Mouse (Mus musculus) heart, postnatal 14 days (tissue): Measurements from ENCODE around the gene Kcnj5. TPM values are rescaled to one million over a fixed set of nuclear protein-coding genes. Genes with fewer than 3 reads are reported as not detected.

Experiments
- DNase-seq, 2 experiments: peaks; one replicate each; pipeline ENCODE4 v3.0.0; 2021 to 2022
- intact Hi-C: fragments of 180-260 bp; cut with DNase I; formaldehyde crosslinking; loops from one replicate; pipeline ENCODE4 v1.15.1; 2025
- long read RNA-seq, 2 experiments: library from polyadenylated mRNA; stranded (forward); transcript quantifications; one replicate each; pipeline ENCODE4 v2.0.0; 2021
- total RNA-seq, 2 experiments: library from RNA; stranded (reverse); gene quantifications; 2 replicates each; pipeline ENCODE4 v1.2.3; 2021

Gene Kcnj5
- 10 to 100 TPM; 47.0 to 54.0 TPM for total RNA-seq
- long read RNA-seq, experiment 1, full-length matches to known transcripts: 23 of 40 reads
- long read RNA-seq, experiment 1, partial matches to known transcripts: 4 of 40 reads
- long read RNA-seq, experiment 1, other reads (novel, unspliced or antisense): 13 of 40 reads
- long read RNA-seq, experiment 2, full-length matches to known transcripts: 35 of 60 reads
- long read RNA-seq, experiment 2, partial matches to known transcripts: 7 of 60 reads
- long read RNA-seq, experiment 2, other reads (novel, unspliced or antisense): 18 of 60 reads

DNA sequence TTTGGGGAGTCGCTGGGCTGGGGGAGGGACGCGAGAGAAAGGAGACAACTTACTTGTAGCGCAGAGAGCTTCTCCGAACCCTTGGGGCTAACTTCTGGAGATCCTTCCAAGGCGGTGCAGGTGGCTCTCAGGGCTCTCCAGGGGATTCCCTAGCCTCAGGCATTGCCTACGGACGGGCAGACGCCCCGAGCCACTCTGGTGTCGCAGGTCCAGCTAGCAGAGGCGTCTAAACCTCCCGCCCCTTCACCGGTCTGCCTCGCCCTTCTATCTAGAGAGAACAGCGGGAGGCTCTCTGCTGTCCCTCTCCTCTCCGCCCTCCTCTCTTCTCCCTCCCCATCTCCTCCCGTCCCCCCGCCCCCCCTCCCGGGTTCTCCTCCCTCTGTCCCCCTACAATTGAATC, at the start of gene Kcnj5:
TSS of gene Kcnj5 (minus strand) at position 300 of the 400 bp plus-strand sequence.
- DNase-seq: no peak
- intact Hi-C loops: loop anchor here (2.0 to 10.0 kb wide), 3 partner anchors 31 to 779 kb away; no protein-coding TSS in a partner anchor

DNA sequence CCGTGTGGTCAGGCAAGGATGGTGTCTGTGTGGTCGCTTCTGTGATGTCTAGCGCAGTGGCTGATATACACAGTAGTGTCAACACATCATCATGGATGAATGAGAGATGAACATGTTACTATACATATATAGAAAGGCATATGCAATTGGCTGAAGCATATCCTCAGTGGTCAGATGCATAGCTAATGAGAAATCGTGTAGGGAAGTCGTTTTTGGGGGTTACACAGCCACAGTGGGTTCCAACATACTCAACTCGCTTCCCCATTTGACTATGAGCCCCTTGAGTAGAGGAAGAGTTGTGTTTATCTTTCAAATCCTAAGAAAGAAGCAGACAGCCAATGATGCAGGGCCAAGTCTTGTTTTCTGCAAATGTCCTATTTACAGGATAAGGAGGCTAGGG, 48.6 kb upstream of the Kcnj5 start:
- no peak for DNase-seq
- intact Hi-C loops: no loop called here

DNA sequence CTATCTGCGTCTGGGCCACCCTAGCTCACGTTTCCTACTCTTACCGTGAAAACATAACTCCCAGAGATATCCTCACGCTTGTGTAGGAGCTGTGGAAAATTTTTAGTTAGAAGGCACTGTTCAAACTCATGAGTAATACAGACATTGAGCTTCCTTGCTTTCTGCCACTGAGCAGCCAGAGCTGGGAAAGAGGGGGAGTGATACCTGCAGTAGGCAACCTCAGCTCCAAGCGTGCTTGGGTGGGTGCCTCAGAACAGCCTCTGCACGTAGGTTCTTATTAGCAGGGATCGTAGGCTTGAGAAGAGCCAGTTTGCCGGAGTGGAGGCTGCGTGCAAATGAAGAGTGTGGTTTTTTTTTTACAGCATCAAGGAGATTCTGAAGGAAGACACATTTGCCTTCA, 47.6 kb upstream of the Kcnj5 start:
- no peak for DNase-seq
- intact Hi-C loops: no loop called here

DNA sequence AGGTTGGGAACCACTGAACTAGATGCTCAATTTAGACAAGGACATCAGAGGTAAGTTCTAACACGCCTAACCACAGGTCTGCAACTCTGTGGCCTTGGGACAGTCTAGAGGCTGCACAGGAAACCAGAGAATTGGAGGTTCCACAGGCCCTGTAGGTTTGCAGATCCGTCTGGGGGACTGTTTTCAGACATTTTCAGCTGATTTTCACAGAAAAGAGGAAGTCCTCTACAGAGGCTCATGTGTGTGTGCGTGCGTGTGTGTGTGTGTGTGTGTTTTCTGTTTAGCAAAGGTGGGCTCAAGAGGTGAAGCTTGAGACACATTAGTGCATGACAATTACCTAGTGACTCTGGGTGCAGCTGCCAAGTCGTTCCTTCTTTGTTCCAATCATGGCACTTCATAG, 46.9 kb upstream of the Kcnj5 start:
- DNase-seq: no peak
- intact Hi-C loops: no loop called here

DNA sequence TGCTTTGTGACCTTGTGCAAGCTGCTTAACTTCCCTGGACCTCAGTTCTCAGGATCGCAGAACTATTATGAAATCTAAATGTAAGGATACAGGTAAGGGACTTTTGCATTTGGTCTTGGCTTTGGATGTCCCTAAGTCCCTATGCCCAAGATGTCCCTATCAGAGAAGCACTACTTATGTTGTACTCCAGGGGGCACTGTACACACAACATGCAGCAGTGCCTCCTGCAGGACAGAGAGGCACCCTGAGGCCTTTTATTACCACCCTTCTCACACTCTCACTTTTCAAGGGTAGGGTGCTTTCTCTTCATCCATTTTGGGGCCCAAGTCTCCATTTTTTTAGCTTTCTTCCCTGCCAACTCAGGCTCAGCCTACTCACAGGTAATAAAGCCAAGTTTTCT, 44.0 kb upstream of the Kcnj5 start:
- intact Hi-C loops: no loop called here
- DNase-seq: no peak

DNA sequence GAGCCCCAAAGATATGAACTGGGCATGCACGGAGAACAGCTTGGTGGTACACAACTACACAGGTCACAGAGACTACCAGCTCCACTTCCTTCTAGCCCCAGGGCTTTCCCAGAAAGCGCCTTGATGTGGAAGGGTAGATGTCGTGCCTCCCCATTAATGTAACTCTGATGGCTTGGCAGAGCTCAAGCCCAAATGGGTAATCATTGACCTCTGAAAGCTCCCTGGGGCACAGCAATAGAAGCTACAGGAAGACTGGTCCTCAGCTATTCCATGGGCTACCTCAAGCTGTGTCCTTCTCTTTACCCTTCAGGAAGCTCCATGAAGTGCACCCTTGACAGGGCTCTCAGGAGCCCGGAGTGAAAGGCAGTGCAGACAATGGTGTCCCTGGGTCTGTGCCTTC, 40.8 kb upstream of the Kcnj5 start:
- intact Hi-C loops: no loop called here
- DNase-seq: no peak

DNA sequence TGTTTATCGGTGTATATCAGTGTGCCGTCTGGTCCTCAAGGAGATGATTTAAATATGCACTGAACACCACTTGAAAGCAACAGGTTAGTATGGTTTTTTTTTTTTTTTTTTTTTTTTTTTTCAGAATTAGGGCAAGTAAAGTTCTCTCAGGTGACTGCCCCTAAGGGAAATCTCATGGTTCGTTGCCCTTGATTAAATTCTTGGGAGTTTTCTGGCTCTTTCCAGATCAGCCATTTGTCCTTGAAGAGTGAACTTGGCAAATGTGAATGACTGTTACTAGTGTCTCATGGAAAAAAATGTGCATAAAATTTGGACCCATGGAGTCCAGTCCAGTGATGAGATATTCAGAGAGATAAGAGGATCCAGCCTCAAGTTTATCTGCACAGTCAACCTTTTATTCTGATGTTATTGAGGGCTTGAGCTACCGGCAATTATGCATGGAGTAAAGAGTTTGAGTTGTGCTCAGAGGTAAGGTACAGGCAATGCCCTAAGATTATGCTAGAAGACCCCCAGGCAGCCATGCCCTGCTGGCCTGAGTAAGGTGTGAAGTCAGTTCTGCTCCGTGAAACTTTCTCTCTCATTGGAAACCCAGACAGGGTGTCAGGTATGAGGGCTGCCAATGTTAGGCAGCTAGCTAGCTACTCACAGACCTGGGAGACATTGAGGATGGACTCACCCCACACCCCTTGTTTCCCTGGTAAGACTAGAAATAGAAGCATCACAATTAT, 32.9 kb upstream of the Kcnj5 start:
- no peak for DNase-seq
- intact Hi-C loops: no loop called here

DNA sequence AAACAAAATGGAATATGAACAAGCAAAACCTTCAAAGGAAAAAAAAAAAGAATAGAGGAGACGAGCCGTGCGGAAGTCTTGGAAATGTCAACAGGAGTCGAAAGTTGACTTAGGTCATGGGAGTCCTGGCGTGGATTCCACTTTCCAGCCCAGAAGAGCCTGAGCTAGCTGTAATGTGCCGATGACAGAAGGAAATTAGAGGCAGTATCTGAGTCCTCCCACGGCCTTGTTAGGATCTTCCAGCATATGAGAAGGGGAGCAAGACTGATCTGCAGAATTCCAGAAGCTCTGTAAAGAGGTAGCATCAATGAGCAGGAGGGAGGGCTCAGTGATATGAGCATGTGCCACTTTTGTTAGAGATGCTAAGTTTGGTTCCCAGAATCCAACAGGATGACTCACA, 31.9 kb upstream of the Kcnj5 start:
- intact Hi-C loops: no loop called here
- peak; percentile 12 to 22 for DNase-seq

DNA sequence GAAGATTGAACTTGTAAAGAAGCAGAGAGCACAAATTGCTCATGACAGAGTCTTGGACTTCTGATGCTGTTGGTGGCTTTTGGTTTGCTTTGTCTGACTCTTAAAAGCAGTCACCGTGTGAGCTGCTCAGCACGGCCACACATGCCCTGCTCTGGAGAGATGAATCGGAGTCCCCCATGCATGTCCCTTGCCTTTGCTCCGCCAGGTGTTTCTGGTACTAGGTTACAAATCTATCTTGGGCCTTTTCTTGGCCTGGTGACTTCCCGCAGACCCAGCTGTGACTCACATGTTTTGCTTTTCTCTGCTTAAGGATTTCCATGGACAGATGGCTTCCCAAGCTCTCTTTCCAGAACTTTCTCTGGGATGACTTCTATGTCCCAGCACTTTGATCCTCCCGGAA, 29.5 kb upstream of the Kcnj5 start:
- no peak for DNase-seq
- intact Hi-C loops: no loop called here

DNA sequence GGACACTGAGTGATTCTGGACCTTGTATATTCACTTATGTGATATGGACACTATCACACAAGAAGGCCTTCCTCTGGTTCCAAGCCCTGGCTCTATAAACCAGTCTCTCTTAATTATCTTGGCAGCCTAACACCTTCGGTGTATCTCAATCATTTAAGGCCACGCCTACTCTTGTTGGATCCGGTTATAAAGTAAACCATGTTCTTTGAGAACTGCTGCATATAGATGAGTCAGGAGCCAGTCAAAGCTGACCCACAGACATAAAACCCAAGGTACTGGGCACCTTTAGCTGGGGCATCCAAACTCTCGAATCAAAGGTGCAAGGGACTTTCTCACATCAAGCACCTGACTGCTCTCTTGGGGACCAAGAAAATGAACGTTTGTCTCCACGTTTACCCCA, 28.1 kb upstream of the Kcnj5 start, which contains the start of gene Kcnj1:
TSS of gene Kcnj1 (plus strand) at position 292 of the 400 bp plus-strand sequence.
- DNase-seq: no peak
- intact Hi-C loops: no loop called here

DNA sequence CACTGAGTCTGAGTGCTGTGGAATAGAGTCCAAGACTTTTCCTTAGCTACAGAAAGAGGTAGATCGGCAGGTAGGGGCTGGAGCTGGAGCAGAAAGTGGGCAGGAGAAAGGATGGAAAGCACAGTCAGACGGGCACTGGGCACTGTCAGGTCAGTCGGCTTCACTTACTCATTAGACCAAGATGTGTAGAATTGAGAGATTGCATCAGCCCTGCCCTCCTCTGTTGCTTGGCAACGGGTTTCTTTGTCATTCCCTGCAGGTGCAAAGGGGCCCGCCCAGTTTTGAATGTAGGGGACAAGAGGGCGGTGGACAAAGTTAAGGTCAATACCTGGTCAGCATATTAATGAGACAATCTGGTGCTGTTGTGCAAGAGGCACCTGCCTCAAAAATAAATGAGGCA, 25.2 kb upstream of the Kcnj5 start:
- no peak for DNase-seq
- intact Hi-C loops: no loop called here

DNA sequence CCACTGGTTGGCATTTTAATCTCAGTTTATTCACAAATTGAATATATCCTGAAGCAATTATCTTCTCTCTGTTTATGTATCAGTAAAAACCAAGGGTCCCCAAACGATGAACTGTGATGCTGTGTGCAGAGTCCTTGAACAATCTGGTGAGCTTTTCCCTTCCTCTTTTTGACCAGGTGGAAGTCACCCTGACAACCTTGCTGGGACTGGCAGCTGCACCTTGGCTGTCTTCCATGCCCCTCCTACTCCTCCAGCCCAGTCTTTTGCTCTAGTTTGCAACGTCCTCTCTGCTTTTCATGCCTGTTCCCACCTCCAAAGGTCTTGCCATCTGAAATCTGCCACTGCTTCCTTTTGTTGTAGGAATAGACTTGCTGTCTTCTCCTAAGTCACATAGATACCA, 24.7 kb upstream of the Kcnj5 start:
- intact Hi-C loops: no loop called here

DNA sequence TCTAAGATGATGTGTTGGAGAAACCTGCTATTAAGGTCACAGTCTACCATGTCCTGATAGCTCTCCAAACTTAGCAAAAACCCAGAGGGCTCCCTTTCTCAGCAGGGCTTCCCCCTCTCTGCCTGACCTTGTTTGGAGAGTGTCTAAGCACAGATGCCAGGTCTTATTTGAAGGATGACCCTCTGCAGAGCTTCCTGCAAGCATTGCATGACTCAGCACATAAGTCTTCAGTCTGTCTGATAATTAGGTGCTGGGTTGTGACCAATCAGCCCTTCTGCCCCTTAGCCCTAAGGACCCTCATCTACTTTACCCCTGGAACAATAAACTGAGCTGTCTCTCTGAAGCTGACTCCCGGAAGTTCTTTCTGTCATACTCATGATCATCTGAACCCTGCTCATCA, 16.6 kb upstream of the Kcnj5 start:
- intact Hi-C loops: no loop called here
- no peak for DNase-seq

More for the DNA sequence above, 24.7 kb upstream of the Kcnj5 start:
- DNase-seq: no peak

DNA sequence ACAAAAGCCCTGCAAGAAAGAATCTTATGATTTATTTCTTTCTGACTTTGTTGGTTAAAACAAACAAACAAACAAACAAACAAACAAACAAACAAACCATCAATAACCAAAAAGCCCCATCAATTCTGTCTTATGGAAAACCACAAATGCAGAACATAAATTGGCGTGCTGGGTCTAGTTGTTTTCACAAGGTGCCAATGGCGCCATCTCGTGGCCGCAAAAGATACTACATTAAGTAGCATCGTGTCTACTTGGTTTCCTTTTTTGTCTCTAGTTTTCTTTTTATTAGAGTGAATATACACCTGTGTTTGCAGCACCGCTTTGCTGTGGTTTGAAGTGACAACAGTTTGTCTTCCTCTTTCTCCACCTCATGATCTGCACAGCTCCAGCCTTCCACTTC, 6.2 kb upstream of the Kcnj5 start:
- intact Hi-C loops: loop anchor here (1.0 kb wide), 1 partner anchor 78 kb away; no protein-coding TSS in a partner anchor
- DNase-seq: peak; percentile 78 to 86

DNA sequence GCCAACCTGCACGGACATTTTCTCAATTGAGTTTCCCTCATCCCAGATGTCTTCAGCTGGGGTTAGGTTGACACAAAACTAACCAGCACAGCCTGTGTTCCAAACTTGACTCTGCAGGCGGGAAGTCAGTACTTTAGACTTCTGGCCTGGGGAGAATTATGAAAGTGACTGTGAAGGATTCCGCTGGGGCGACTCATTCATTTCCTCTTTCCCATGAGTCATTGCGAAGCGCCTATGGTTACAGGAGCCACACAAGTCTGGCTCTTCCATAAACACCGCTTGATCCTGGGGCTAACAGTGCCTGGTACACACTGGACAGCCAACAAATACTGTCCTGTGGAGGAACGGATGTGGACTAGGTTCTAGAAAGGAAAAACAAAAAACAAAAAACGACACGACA, 5.2 kb upstream of the Kcnj5 start:
- intact Hi-C loops: loop anchor here (5.0 to 10.0 kb wide), 3 partner anchors 57 to 785 kb away; no protein-coding TSS in a partner anchor
- no peak for DNase-seq

DNA sequence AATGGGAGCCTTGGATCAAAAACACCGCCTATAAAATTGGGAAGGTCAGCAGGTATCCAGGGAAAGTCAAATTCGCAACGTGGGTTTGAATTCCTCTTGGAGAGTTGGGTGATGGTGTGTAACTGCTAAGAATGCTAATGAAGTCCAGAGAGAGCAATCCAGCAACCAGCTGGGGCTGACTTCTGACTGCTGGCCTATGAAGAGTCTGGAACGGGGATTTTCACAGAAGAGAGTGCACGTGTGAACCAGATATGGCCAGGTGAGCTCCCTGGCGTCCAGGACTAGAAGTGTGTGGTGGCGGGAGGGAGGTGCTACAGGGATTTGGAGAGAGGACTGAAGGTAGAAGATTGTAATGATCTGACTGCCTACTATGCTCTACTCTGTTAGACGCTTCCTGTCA, 3.9 kb upstream of the Kcnj5 start:
- intact Hi-C loops: loop anchor here (5.0 to 10.0 kb wide), 3 partner anchors 56 to 783 kb away; no protein-coding TSS in a partner anchor
- DNase-seq: no peak

DNA sequence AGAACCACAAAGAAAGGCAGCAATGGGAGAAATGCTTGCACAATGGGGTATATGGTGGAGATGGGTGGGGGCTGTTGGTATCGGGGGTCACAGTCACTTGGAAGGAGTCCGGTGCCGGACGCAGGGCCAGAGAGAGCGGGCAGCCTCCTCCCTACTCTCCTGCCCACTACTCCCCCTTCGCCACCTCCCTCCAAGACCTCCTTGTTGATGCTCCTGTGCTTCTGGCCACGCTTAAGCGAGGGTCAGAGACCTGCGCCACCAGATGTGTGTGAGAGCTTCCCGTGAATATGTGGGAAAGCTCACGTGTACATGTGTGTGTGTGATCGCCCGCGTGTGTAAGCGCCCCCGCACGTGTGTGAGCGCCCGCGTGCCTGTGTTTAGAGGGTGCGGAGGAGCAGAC, 339 bp upstream of the Kcnj5 start:
- intact Hi-C loops: loop anchor here (2.0 to 10.0 kb wide), 3 partner anchors 32 to 780 kb away; no protein-coding TSS in a partner anchor
- no peak for DNase-seq

DNA sequence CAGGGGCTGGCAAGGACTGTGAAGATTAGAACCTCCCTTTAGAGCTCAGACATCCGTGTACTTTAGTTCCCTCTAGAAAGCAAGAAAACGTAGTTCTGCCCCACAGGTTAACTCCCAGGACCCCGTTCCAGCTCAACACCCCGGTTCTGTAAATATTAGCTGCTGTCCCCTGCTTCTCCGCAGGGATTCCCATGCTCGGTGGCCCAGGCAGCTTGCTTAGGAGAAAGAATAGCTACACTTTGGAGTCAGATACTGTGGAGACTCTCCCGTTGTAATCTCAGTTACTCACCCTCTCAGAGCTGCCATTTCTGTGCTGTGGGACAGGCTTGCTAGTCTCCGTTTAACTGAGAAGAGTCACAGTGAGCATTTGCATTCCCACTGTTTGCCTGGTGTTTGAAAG, 1.2 kb downstream of the Kcnj5 start:
- intact Hi-C loops: loop anchor here (10.0 kb wide), 2 partner anchors 398 to 778 kb away; no protein-coding TSS in a partner anchor
- DNase-seq: no peak

DNA sequence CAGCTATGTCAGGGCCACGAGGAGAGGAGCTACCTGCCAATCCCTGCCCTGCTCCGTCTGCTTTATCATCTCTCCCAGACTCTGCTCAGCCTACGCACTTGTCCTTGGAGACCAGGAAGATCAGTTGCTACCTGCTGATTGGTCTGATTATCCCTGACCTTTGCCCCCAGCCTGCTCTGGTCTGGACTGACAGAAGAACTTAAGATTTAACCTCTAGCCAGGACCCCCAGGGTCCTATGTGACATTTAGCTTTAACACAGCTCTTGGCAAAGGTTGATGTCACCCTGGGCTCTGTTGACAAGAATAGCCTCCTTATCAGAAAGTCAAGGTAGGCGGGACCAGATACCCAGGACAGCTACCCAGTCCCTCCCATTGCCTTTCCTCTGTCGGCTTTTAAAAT, 3.3 kb downstream of the Kcnj5 start:
- no peak for DNase-seq
- intact Hi-C loops: loop anchor here (10.0 kb wide), 2 partner anchors 396 to 776 kb away; no protein-coding TSS in a partner anchor

DNA sequence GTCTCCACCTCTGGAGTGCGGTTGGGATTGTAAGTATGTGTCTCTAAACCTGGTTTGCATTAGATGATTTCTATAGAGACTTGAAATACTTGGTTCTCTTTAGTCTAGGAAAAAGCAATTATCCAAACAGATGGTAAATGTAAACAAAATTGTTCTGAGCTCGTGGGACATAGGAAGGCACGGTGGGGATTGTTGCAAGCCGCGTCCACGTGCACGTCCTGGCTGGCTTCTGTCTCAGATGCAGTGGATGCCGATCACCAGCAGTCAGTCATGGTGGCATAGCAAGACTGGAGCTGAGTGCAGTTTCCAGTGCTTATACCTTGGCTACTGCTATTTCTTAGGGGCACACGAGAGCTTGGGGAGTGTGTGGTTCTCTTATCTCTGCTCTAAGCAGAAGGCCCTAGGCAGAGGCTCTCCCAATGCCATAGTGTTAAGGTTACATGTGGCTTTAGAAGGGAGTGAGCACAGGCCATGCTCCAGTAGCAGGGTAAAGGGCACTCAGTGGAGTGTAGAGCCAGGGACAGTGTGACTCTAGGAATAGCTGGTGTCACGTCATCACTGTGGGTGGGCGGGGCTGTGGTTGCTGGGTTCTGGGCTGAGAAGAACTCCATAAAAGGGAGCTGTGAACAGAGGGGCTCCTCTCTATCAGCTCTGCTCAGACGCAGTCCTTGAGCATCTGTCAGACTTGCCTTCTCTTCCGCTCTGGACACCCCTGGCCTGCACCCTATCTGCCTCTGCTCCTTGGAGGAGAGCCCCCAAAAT, 8.6 kb downstream of the Kcnj5 start:
- DNase-seq: peak in 1 of 2 experiments; percentile 35
- intact Hi-C loops: no loop called here

DNA sequence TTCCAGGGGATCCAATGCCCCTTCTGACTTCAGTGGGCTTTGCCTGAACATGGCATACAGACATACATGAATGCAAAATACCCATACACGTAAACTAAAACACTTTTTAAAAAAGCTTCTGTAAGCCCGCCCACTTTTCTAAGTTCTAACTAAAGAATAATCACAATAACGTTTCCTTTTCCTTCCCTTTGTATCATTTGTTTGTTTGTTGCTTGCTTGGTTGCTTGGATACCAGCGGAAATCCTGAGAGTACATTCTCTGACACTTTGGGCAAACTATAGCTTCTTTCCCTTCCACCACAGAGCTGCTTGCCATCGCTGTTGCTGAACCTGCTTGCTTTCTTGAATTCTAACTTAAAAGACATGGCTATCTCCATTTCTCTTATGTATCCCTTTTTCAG, 13.0 kb downstream of the Kcnj5 start:
- intact Hi-C loops: no loop called here
- no peak for DNase-seq
